Mouse (Mus musculus) heart, embryonic 12.5 days (tissue): ENCODE measurements around the gene 1700024P04Rik. TPM values are rescaled to one million over a fixed set of nuclear protein-coding genes. Genes with fewer than 3 reads are reported as not detected.

ENCODE experiments used
- ATAC-seq: fragments of 200-750 bp; cut with Nextera tagmentation; 2 replicates; pipeline ENCODE4 v1.8.0; 2017; ENCODE audit warnings: moderate TSS enrichment, moderate library complexity; ENCODE audit not compliant: insufficient number of reproducible peaks, low FRiP score
- H3K27ac ChIP-seq: fragments of 300-500 bp; sonication (generic); 2 replicates; pipeline ENCODE4 v1.5.1; 2016; ENCODE audit warnings: mild to moderate bottlenecking, moderate library complexity; ENCODE audit not compliant: poor library complexity, severe bottlenecking
- H3K27me3 ChIP-seq: fragments of 300-500 bp; sonication (generic); replicated peaks from 2 replicates; pipeline ENCODE4 v1.6.1; 2016; ENCODE audit warnings: mild to moderate bottlenecking, moderate library complexity
- H3K36me3 ChIP-seq: fragments of 300-500 bp; sonication (generic); 2 replicates; pipeline ENCODE4 v1.6.1; 2016; ENCODE audit warnings: mild to moderate bottlenecking, moderate library complexity
- H3K4me1 ChIP-seq: fragments of 300-500 bp; sonication (generic); replicated peaks from 2 replicates; pipeline ENCODE4 v1.6.1; 2016; ENCODE audit warnings: mild to moderate bottlenecking
- H3K4me2 ChIP-seq: fragments of 300-500 bp; sonication (generic); 2 replicates; pipeline ENCODE4 v1.6.1; 2016; ENCODE audit warnings: mild to moderate bottlenecking, moderate library complexity
- H3K4me3 ChIP-seq: fragments of 300-500 bp; sonication (generic); 2 replicates; pipeline ENCODE4 v1.5.1; 2016; ENCODE audit warnings: mild to moderate bottlenecking
- H3K9ac ChIP-seq: fragments of 300-500 bp; sonication (generic); 2 replicates; pipeline ENCODE4 v1.6.1; 2016; ENCODE audit warnings: mild to moderate bottlenecking, moderate library complexity
- H3K9me3 ChIP-seq: fragments of 300-500 bp; sonication (generic); replicated peaks from 2 replicates; pipeline ENCODE4 v1.6.1; 2016; ENCODE audit warnings: mild to moderate bottlenecking, moderate library complexity
- WGBS: fragments of 180-500 bp; shearing (Covaris S2); methylation state at CpG from one replicate; pipeline ENCODE4 v1.1.7; 2016; 5-methylcytosine and 5-hydroxymethylcytosine counted together
- polyA plus RNA-seq: library from polyadenylated mRNA; unstranded; fragments of >200 nt; fragmentation: Nextera tagmentation; extraction: Ambion mirVana; gene quantifications from 2 replicates; pipeline ENCODE4 v1.2.1, GENCODE M21; 2016

1700024P04Rik gene
- not detected in 2 replicates for polyA plus RNA-seq

GRCm38 (mm10) chr13:98984465-98984864 lies at the start of gene 1700024P04Rik:
Gene 1700024P04Rik, minus strand, starts transcription at chr13:98984565.
- H3K9me3 ChIP-seq = no peaks in the 10 kb centered on the region
- no peak within 1 kb of the TSS for H3K27ac ChIP-seq
- 64% methylated on average over 2 of the region's 2 CpGs for WGBS
- H3K4me2 ChIP-seq = no peak within 1 kb of the TSS
- no peaks in the 10 kb centered on the region for H3K36me3 ChIP-seq
- no peak within 1 kb of the TSS for H3K4me3 ChIP-seq
- H3K4me1 ChIP-seq = no peaks in the 10 kb centered on the region
- no peak for ATAC-seq
- H3K9ac ChIP-seq = no peak within 1 kb of the TSS
- no peaks in the 10 kb centered on the region for H3K27me3 ChIP-seq

- Histone ChIP-seq H3K4me1 (no peaks in the 10 kb centered on the region), H3K27me3 (0 out of 2 replicates have a peak, but pooled peaks cover 14% of the 10 kb centered on the region), H3K27ac (no peak overlapping the region), H3K9ac (no peak overlapping the region), H3K36me3 (no peaks in the 10 kb centered on the region), H3K9me3 (no peaks in the 10 kb centered on the region), H3K4me3 (no peak overlapping the region), H3K4me2 (no peak overlapping the region)
- ATAC-seq = no peak
- WGBS = 74% methylated on average over 11 of the region's 11 CpGs
Measured at GRCm38 (mm10) chr13:99031223-99032216, 47.2 kb upstream of the 1700024P04Rik start.

- ATAC-seq = no peak
- H3K4me3 ChIP-seq = no peak overlapping the region
- no peaks in the 10 kb centered on the region for H3K4me1 ChIP-seq
- 0 out of 2 replicates have a peak, but pooled peaks cover 14% of the 10 kb centered on the region for H3K27me3 ChIP-seq
- no peaks in the 10 kb centered on the region for H3K9me3 ChIP-seq
- no peak overlapping the region for H3K9ac ChIP-seq
- WGBS = 80% methylated on average over 15 of the region's 15 CpGs
- no peak overlapping the region for H3K27ac ChIP-seq
- no peak overlapping the region for H3K4me2 ChIP-seq
- H3K36me3 ChIP-seq = no peaks in the 10 kb centered on the region
Measured at GRCm38 (mm10) chr13:99030579-99031200, 46.3 kb upstream of the 1700024P04Rik start.

GRCm38 (mm10) chr13:99025268-99025667 lies 40.9 kb upstream of the 1700024P04Rik start:
- Histone ChIP-seq H3K4me3 (no peak overlapping the region), H3K4me2 (no peak overlapping the region), H3K27ac (no peak overlapping the region), H3K36me3 (no peaks in the 10 kb centered on the region), H3K9ac (no peak overlapping the region), H3K27me3 (0 out of 2 replicates have a peak, but pooled peaks cover 7% of the 10 kb centered on the region), H3K4me1 (no peaks in the 10 kb centered on the region), H3K9me3 (no peaks in the 10 kb centered on the region)
- 69% methylated on average over 5 of the region's 5 CpGs for WGBS
- no peak for ATAC-seq

- Histone ChIP-seq H3K4me3 (no peak overlapping the region), H3K9me3 (no peaks in the 10 kb centered on the region), H3K27me3 (no peaks in the 10 kb centered on the region), H3K27ac (no peak overlapping the region), H3K9ac (no peak overlapping the region), H3K4me1 (peaks cover 11% of the 10 kb centered on the region; the same call in 1 of the 2 replicates), H3K4me2 (no peak overlapping the region), H3K36me3 (no peaks in the 10 kb centered on the region)
- no peak for ATAC-seq
- WGBS = 68% methylated on average over 7 of the region's 7 CpGs
Measured at GRCm38 (mm10) chr13:99022036-99022435, 37.7 kb upstream of the 1700024P04Rik start.

- Histone ChIP-seq H3K4me3 (no peak overlapping the region), H3K4me2 (no peak overlapping the region), H3K27me3 (no peaks in the 10 kb centered on the region), H3K4me1 (peaks cover 11% of the 10 kb centered on the region; the same call in 1 of the 2 replicates), H3K27ac (no peak overlapping the region), H3K9ac (no peak overlapping the region), H3K9me3 (no peaks in the 10 kb centered on the region), H3K36me3 (no peaks in the 10 kb centered on the region)
- ATAC-seq = no peak
- 90% methylated on average over 6 of the region's 6 CpGs for WGBS
Measured at GRCm38 (mm10) chr13:99021181-99021580, 36.8 kb upstream of the 1700024P04Rik start.

GRCm38 (mm10) chr13:99019831-99020669 lies 35.7 kb upstream of the 1700024P04Rik start:
- 70% methylated on average over 11 of the region's 11 CpGs for WGBS
- Histone ChIP-seq H3K9me3 (no peaks in the 10 kb centered on the region), H3K36me3 (no peaks in the 10 kb centered on the region), H3K4me3 (no peak overlapping the region), H3K27me3 (no peaks in the 10 kb centered on the region), H3K4me2 (no peak overlapping the region), H3K27ac (peak overlapping the region; percentile 51; the same call in 1 of the 2 replicates), H3K4me1 (peaks cover 11% of the 10 kb centered on the region; the same call in 1 of the 2 replicates), H3K9ac (no peak overlapping the region)
- peak; percentile 81 for ATAC-seq

- Histone ChIP-seq H3K27ac (0 out of 2 replicates have a peak overlapping the region, but pooled peaks have one; percentile 2), H3K4me1 (peaks cover 11% of the 10 kb centered on the region; the same call in 1 of the 2 replicates), H3K4me3 (no peak overlapping the region), H3K9me3 (no peaks in the 10 kb centered on the region), H3K27me3 (no peaks in the 10 kb centered on the region), H3K4me2 (no peak overlapping the region), H3K36me3 (no peaks in the 10 kb centered on the region), H3K9ac (no peak overlapping the region)
- 69% methylated on average over 15 of the region's 15 CpGs for WGBS
- peak; percentile 91 for ATAC-seq
Measured at GRCm38 (mm10) chr13:99018526-99019201, 34.3 kb upstream of the 1700024P04Rik start.

- Histone ChIP-seq H3K36me3 (no peaks in the 10 kb centered on the region), H3K9ac (no peak overlapping the region), H3K27me3 (no peaks in the 10 kb centered on the region), H3K4me1 (peaks cover 11% of the 10 kb centered on the region; the same call in 1 of the 2 replicates), H3K27ac (no peak overlapping the region), H3K4me2 (no peak overlapping the region), H3K9me3 (no peaks in the 10 kb centered on the region), H3K4me3 (no peak overlapping the region)
- 59% methylated on average over 4 of the region's 4 CpGs for WGBS
- no peak for ATAC-seq
Measured at GRCm38 (mm10) chr13:99016696-99017095, 32.3 kb upstream of the 1700024P04Rik start.

GRCm38 (mm10) chr13:99012891-99013290 lies 28.5 kb upstream of the 1700024P04Rik start:
- H3K4me3 ChIP-seq = no peak overlapping the region
- H3K27ac ChIP-seq = no peak overlapping the region
- no peak overlapping the region for H3K4me2 ChIP-seq
- no peaks in the 10 kb centered on the region for H3K4me1 ChIP-seq
- 86% methylated on average over 5 of the region's 5 CpGs for WGBS
- H3K36me3 ChIP-seq = no peaks in the 10 kb centered on the region
- no peak overlapping the region for H3K9ac ChIP-seq
- ATAC-seq = no peak
- H3K9me3 ChIP-seq = no peaks in the 10 kb centered on the region
- no peaks in the 10 kb centered on the region for H3K27me3 ChIP-seq
